Comparison of ENCODE assay signal across 8 mouse cellular contexts in the genomic region with DNA sequence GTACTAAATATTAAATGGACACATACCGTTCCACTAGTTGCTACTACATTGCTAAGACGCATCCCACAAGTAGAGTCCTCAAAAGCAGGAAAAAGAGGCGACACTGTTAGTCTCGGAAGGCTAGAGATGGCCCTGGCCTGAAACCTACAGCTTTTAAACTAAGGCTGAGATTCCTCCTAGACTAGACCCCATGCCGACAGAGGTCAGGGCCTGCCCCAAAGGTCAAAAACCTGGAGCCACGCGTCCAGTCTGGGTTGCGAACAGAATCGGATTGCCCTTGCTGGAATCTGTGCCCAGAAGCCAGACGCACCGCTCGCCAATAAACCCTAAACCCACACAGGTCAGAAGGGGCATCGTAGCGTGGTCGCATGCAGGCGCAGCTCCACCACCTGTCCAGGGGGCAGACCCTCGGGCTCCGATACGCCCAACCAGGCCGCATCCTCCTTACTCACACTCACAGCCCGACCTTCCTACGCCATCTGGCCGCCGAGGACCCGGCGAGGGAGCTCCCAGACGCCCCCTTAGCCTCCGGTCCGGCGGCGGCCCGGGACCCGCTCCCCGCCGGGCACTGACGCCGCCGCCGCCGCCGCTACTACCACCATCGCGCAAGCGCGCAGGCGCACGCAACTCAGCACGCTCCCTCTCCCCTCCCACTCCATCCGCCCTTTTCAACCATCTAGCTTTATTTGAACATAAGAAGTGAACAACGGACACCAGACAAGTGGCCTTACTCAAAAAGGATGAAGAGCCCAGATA. TPM values are rescaled to one million over a fixed set of nuclear protein-coding genes. Genes with fewer than 3 reads are reported as not detected.
DNase-seq lines count a peak whose midpoint lies in the region; ATAC-seq and TF ChIP-seq lines count a peak whose summit lies in the region.

A gene (minus strand): TSS at position 609 of the 756 bp plus-strand sequence.

- intact Hi-C loops in heart, postnatal 10 days (cut with DNase I), result loop anchor here (2.0 kb wide), 1 partner anchor 23 kb away; no protein-coding TSS in a partner anchor

- peak; percentile 91 to 92 for DNase-seq in heart, postnatal 10 days
- DNase-seq in layer of hippocampus, adult 11-12 months (ENCODE audit: low spot score), result peak; percentile 89
- DNase-seq in lung, adult 18-20 months, result peak; percentile 90 to 92
- DNase-seq in testis, postnatal 14 days (ENCODE audit: low spot score), result peak; percentile 87

- ATAC-seq in cerebellum, adult (ENCODE audit: insufficient number of reproducible peaks, low FRiP score, low TSS enrichment), result peak; percentile 73
- ATAC-seq in forebrain, embryonic 13.5 days, result peak; percentile 89
- ATAC-seq in neural tube, embryonic 15.5 days (ENCODE audit: low FRiP score), result peak; percentile 93

- peak within 1 kb of the TSS; percentile 74 for H3K9ac ChIP-seq in ES-Bruce4 (ENCODE audit: low read depth, poor library complexity, severe bottlenecking)
- peak within 1 kb of the TSS; percentile 95 for H3K9ac ChIP-seq in forebrain, embryonic 13.5 days
- peak within 1 kb of the TSS; percentile 81 for H3K9ac ChIP-seq in neural tube, embryonic 15.5 days (replicated peaks)

- no peak for TF ChIP-seq EP300 in ES-Bruce4 (IDR thresholded peaks at IDR 0.05; ENCODE audit: insufficient read depth, low read depth, low read length)

- peak within 1 kb of the TSS; percentile 82 for H3K4me3 ChIP-seq in ES-Bruce4 (ENCODE audit: low read depth, low read length)
- H3K4me3 ChIP-seq in forebrain, embryonic 13.5 days, result peak within 1 kb of the TSS; percentile 88
- peak within 1 kb of the TSS; percentile 62 for H3K4me3 ChIP-seq in neural tube, embryonic 15.5 days (replicated peaks)

- no peak for TF ChIP-seq POLR2A in ES-Bruce4 (IDR thresholded peaks at IDR 0.05; ENCODE audit: insufficient read depth, low read length)

- peaks cover 12% of the 10 kb centered on the region for H3K36me3 ChIP-seq in ES-Bruce4 (ENCODE audit: control insufficient read depth, insufficient read depth, low read length, poor library complexity, severe bottlenecking)
- H3K36me3 ChIP-seq in forebrain, embryonic 13.5 days (ENCODE audit: poor library complexity, severe bottlenecking), result no peaks in the 10 kb centered on the region
- no peaks in the 10 kb centered on the region for H3K36me3 ChIP-seq in neural tube, embryonic 15.5 days

- H3K27ac ChIP-seq in ES-Bruce4 (ENCODE audit: insufficient read depth, low read length), result peak within 1 kb of the TSS; percentile 59
- H3K27ac ChIP-seq in forebrain, embryonic 13.5 days, result peak within 1 kb of the TSS; percentile 69
- H3K27ac ChIP-seq in neural tube, embryonic 15.5 days (replicated peaks), result peak within 1 kb of the TSS; percentile 75

- H3K9me3 ChIP-seq in ES-Bruce4 (replicated peaks; ENCODE audit: control insufficient read depth, insufficient read depth, low read length, poor library complexity, severe bottlenecking), result no peaks in the 10 kb centered on the region
- no peaks in the 10 kb centered on the region for H3K9me3 ChIP-seq in forebrain, embryonic 13.5 days (replicated peaks)
- H3K9me3 ChIP-seq in neural tube, embryonic 15.5 days (replicated peaks), result no peaks in the 10 kb centered on the region

- peak within 1 kb of the TSS; percentile 82 for H3K4me2 ChIP-seq in forebrain, embryonic 13.5 days
- H3K4me2 ChIP-seq in neural tube, embryonic 15.5 days, result peak within 1 kb of the TSS; percentile 70

- H3K4me1 ChIP-seq in ES-Bruce4 (ENCODE audit: control insufficient read depth, insufficient read depth, low read length), result no peaks in the 10 kb centered on the region
- H3K4me1 ChIP-seq in forebrain, embryonic 13.5 days, result peaks cover 16% of the 10 kb centered on the region
- peaks cover 26% of the 10 kb centered on the region for H3K4me1 ChIP-seq in neural tube, embryonic 15.5 days

- under 1% methylated on average over 50 of the region's 50 CpGs for WGBS in forebrain, embryonic 13.5 days
- WGBS in neural tube, embryonic 15.5 days, result 0% methylated on average over 49 of the region's 50 CpGs

- no peak for TF ChIP-seq CTCF in ES-Bruce4 (IDR thresholded peaks at IDR 0.05; ENCODE audit: low read depth, low read length)

- H3K27me3 ChIP-seq in ES-Bruce4 (ENCODE audit: control insufficient read depth, insufficient read depth, low read length, poor library complexity, severe bottlenecking), result no peaks in the 10 kb centered on the region
- H3K27me3 ChIP-seq in forebrain, embryonic 13.5 days, result no peaks in the 10 kb centered on the region
- no peaks in the 10 kb centered on the region for H3K27me3 ChIP-seq in neural tube, embryonic 15.5 days (replicated peaks)

RNA-seq across cellular contexts. Expression of the gene that starts here (rescaled TPM):
- polyA plus RNA-seq in ES-Bruce4 (2011; ENCODE audit: insufficient read depth, insufficient read length, low read depth, missing spikeins), result 275 and 287 TPM in 2 replicates
- 48.4 and 54.2 TPM in 2 replicates for polyA plus RNA-seq in forebrain, embryonic 13.5 days (2015; fragmentation: Nextera tagmentation; extraction: Ambion mirVana)
- 100 to 1,000 TPM; 191 to 196 TPM for total RNA-seq in heart, postnatal 10 days (2021)
- polyA plus RNA-seq in neural tube, embryonic 15.5 days (2015; fragmentation: Nextera tagmentation; extraction: Ambion mirVana), result 30.8 and 34.0 TPM in 2 replicates

Comparison
In these comparisons a context has a peak if more than half of its experiments do, and no peak if none do; other contexts are left out.
1. Peak in every context shown above with its lines: DNase-seq, ATAC-seq, H3K4me3 ChIP-seq and H3K27ac ChIP-seq.